Mouse (Mus musculus) lung, postnatal 4 days (tissue): ENCODE data around the gene Mylip.

Experiments
- DNase-seq, 2 experiments: peaks; one replicate each; pipeline ENCODE4 v3.0.0; 2021

Mylip gene

GRCm38 (mm10) chr13:45389448-45390311, at the start of gene Mylip:
Gene Mylip, plus strand, starts transcription at chr13:45389742.
- peak; percentile 99 for DNase-seq

GRCm38 (mm10) chr13:45341991-45342390, 47.6 kb upstream of the Mylip start:
- no peak for DNase-seq

GRCm38 (mm10) chr13:45343541-45343940, 46.0 kb upstream of the Mylip start:
- DNase-seq: no peak

GRCm38 (mm10) chr13:45343966-45344365, 45.6 kb upstream of the Mylip start:
- no peak for DNase-seq

GRCm38 (mm10) chr13:45345471-45346159, 43.9 kb upstream of the Mylip start:
- DNase-seq: no peak

- DNase-seq: no peak
These were observed 38.1 kb upstream of the Mylip start for GRCm38 (mm10) chr13:45351483-45351882.

GRCm38 (mm10) chr13:45354824-45355223, 34.7 kb upstream of the Mylip start:
- DNase-seq: no peak

- peak in 1 of 2 experiments; percentile 9 for DNase-seq
These were observed 31.3 kb upstream of the Mylip start for GRCm38 (mm10) chr13:45358208-45358607.

- no peak for DNase-seq
These were observed 30.7 kb upstream of the Mylip start for GRCm38 (mm10) chr13:45358676-45359323.

GRCm38 (mm10) chr13:45365788-45366187, 23.8 kb upstream of the Mylip start:
- no peak for DNase-seq

GRCm38 (mm10) chr13:45371673-45372072, 17.9 kb upstream of the Mylip start:
- DNase-seq: peak in 1 of 2 experiments; percentile 12

- DNase-seq: no peak
These were observed 17.1 kb upstream of the Mylip start for GRCm38 (mm10) chr13:45372456-45372855.

- no peak for DNase-seq
These were observed 14.7 kb upstream of the Mylip start for GRCm38 (mm10) chr13:45374846-45375245.

GRCm38 (mm10) chr13:45382208-45382607, 7.3 kb upstream of the Mylip start:
- no peak for DNase-seq

GRCm38 (mm10) chr13:45384636-45385035, 4.9 kb upstream of the Mylip start:
- no peak for DNase-seq

- no peak for DNase-seq
These were observed 4.0 kb upstream of the Mylip start for GRCm38 (mm10) chr13:45385521-45385920.

GRCm38 (mm10) chr13:45386253-45386652, 3.3 kb upstream of the Mylip start:
- no peak for DNase-seq

- DNase-seq: no peak
These were observed 2.3 kb upstream of the Mylip start for GRCm38 (mm10) chr13:45387231-45387630.

- no peak for DNase-seq
These were observed 1.2 kb upstream of the Mylip start for GRCm38 (mm10) chr13:45388254-45388805.

GRCm38 (mm10) chr13:45388889-45389288, 653 bp upstream of the Mylip start:
- no peak for DNase-seq

GRCm38 (mm10) chr13:45390312-45390961, 895 bp downstream of the Mylip start:
- peak; percentile 53 to 55 for DNase-seq

GRCm38 (mm10) chr13:45390962-45391853, 1.7 kb downstream of the Mylip start:
- DNase-seq: peak; percentile 54 to 57
